ENCODE assay signal across 9 mouse cellular contexts in genomic region chr2:181307144-181307804, GRCm38 (mm10). TPM values are rescaled to one million over a fixed set of nuclear protein-coding genes. Genes with fewer than 3 reads are reported as not detected.
DNase-seq lines count a peak whose midpoint lies in the region; ATAC-seq and TF ChIP-seq lines count a peak whose summit lies in the region.
"Had no signal": no experiment of that assay in that cellular context is flagged by ENCODE, and none has a peak within 500 bp of the region (broad histone marks: within the 10 kb centered on the region; RNA-seq: fewer than 3 reads in every experiment).

No protein-coding gene starts in this region.

- ATAC-seq in liver, embryonic 12.5 days = no peak
- ATAC-seq in forebrain, postnatal 0 days = peak; percentile 92
- ATAC-seq in kidney, embryonic 14.5 days (ENCODE audit: low FRiP score, low TSS enrichment) = peak; percentile 46
- no peak for ATAC-seq in liver, postnatal 0 days
- ATAC-seq in neural tube, embryonic 14.5 days (ENCODE audit: low read depth) = peak; percentile 66; the same call in 1 of the 2 replicates

- no peak overlapping the region for H3K4me2 ChIP-seq in liver, embryonic 12.5 days
- H3K4me2 ChIP-seq in forebrain, postnatal 0 days (ENCODE audit: low read depth) = no peak overlapping the region
- peak overlapping the region; percentile 15; the same call in 1 of the 2 replicates for H3K4me2 ChIP-seq in kidney, embryonic 14.5 days (replicated peaks; ENCODE audit: low read depth, low read length)
- no peak overlapping the region for H3K4me2 ChIP-seq in liver, postnatal 0 days (ENCODE audit: low read depth, low read length)
- no peak overlapping the region for H3K4me2 ChIP-seq in neural tube, embryonic 14.5 days (ENCODE audit: low read depth, low read length)
- H3K4me2 ChIP-seq: liver, embryonic 15.5 days had no signal

- H3K9me3 ChIP-seq in liver, embryonic 12.5 days (replicated peaks) = no peaks in the 10 kb centered on the region
- H3K9me3 ChIP-seq in forebrain, postnatal 0 days (ENCODE audit: low read length) = no peaks in the 10 kb centered on the region
- H3K9me3 ChIP-seq in kidney, embryonic 14.5 days (ENCODE audit: control insufficient read depth, low read length) = no peaks in the 10 kb centered on the region
- H3K9me3 ChIP-seq in liver, postnatal 0 days (ENCODE audit: low read length) = no peaks in the 10 kb centered on the region
- H3K9me3 ChIP-seq in neural tube, embryonic 14.5 days (ENCODE audit: control insufficient read depth, low read length) = no peaks in the 10 kb centered on the region
- H3K9me3 ChIP-seq: liver, embryonic 15.5 days had no signal

- peak; percentile 26 for DNase-seq in liver
- peak; percentile 69 for DNase-seq in cerebellum, adult 9-11 months
- peak; percentile 85 for DNase-seq in forebrain, postnatal 0 days
- peak; percentile 43 for DNase-seq in liver, postnatal 0 days
- peak; percentile 51 to 69 for DNase-seq in thymus, postnatal 10 days (ENCODE audit: low spot score in 2 of 2)

- 11% methylated on average over 30 of the region's 30 CpGs for WGBS in liver, embryonic 12.5 days (ENCODE audit: insufficient replicate concordance)
- WGBS in forebrain, postnatal 0 days = 10% methylated on average over 30 of the region's 30 CpGs
- 10% methylated on average over 30 of the region's 30 CpGs for WGBS in kidney, embryonic 14.5 days
- WGBS in liver, postnatal 0 days (ENCODE audit: insufficient replicate concordance) = 15% methylated on average over 30 of the region's 30 CpGs
- 10% methylated on average over 30 of the region's 30 CpGs for WGBS in neural tube, embryonic 14.5 days

- no peak overlapping the region for H3K4me3 ChIP-seq in liver, embryonic 12.5 days
- no peak overlapping the region for H3K4me3 ChIP-seq in forebrain, postnatal 0 days (ENCODE audit: low read depth, low read length)
- no peak overlapping the region for H3K4me3 ChIP-seq in kidney, embryonic 14.5 days (ENCODE audit: low read length)
- no peak overlapping the region for H3K4me3 ChIP-seq in liver, postnatal 0 days (ENCODE audit: low read depth, low read length)
- H3K4me3 ChIP-seq in neural tube, embryonic 14.5 days (ENCODE audit: low read depth, low read length) = no peak overlapping the region
- H3K4me3 ChIP-seq: liver, embryonic 15.5 days had no signal

- H3K4me1 ChIP-seq in liver, embryonic 12.5 days = no peaks in the 10 kb centered on the region; the same call in 1 of the 2 replicates
- peaks cover 7% of the 10 kb centered on the region; the same call in 1 of the 2 replicates for H3K4me1 ChIP-seq in forebrain, postnatal 0 days (ENCODE audit: insufficient read depth)
- H3K4me1 ChIP-seq in kidney, embryonic 14.5 days (ENCODE audit: control insufficient read depth, insufficient read depth, low read length) = peaks cover 3% of the 10 kb centered on the region; the same call in 1 of the 2 replicates
- H3K4me1 ChIP-seq in liver, postnatal 0 days (ENCODE audit: insufficient read depth) = no peaks in the 10 kb centered on the region
- peaks cover 7% of the 10 kb centered on the region for H3K4me1 ChIP-seq in neural tube, embryonic 14.5 days (ENCODE audit: control insufficient read depth, insufficient read depth, low read length)
- H3K4me1 ChIP-seq: liver, embryonic 15.5 days had no signal

- H3K36me3 ChIP-seq in liver, embryonic 12.5 days = no peaks in the 10 kb centered on the region
- H3K36me3 ChIP-seq in forebrain, postnatal 0 days (ENCODE audit: insufficient read depth) = peaks cover 52% of the 10 kb centered on the region
- H3K36me3 ChIP-seq in kidney, embryonic 14.5 days (ENCODE audit: control insufficient read depth, insufficient read depth, low read length) = no peaks in the 10 kb centered on the region
- no peaks in the 10 kb centered on the region; the same call in 1 of the 2 replicates for H3K36me3 ChIP-seq in liver, postnatal 0 days (replicated peaks; ENCODE audit: insufficient read depth, low read length)
- peaks cover 33% of the 10 kb centered on the region for H3K36me3 ChIP-seq in neural tube, embryonic 14.5 days (ENCODE audit: control insufficient read depth, insufficient read depth, low read length)
- H3K36me3 ChIP-seq: liver, embryonic 15.5 days had no signal

- TF ChIP-seq EP300 in liver, postnatal 0 days (IDR thresholded peaks at IDR 0.05; ENCODE audit: low read depth) = no peak

- no peak overlapping the region for H3K27ac ChIP-seq in liver, embryonic 12.5 days
- H3K27ac ChIP-seq in forebrain, postnatal 0 days (ENCODE audit: low read depth, low read length) = no peak overlapping the region
- H3K27ac ChIP-seq in kidney, embryonic 14.5 days (ENCODE audit: low read depth, low read length) = no peak overlapping the region
- no peak overlapping the region for H3K27ac ChIP-seq in liver, postnatal 0 days (ENCODE audit: low read depth)
- H3K27ac ChIP-seq in neural tube, embryonic 14.5 days (ENCODE audit: low read depth, low read length) = no peak overlapping the region
- H3K27ac ChIP-seq: liver, embryonic 15.5 days had no signal

- H3K9ac ChIP-seq in liver, embryonic 12.5 days = no peak overlapping the region
- 0 out of 2 replicates have a peak overlapping the region, but pooled peaks have one; percentile 10 for H3K9ac ChIP-seq in forebrain, postnatal 0 days
- H3K9ac ChIP-seq in kidney, embryonic 14.5 days (ENCODE audit: low read depth, low read length) = no peak overlapping the region
- no peak overlapping the region for H3K9ac ChIP-seq in liver, postnatal 0 days (replicated peaks)
- H3K9ac ChIP-seq in neural tube, embryonic 14.5 days (replicated peaks; ENCODE audit: low read depth, low read length) = no peak overlapping the region
- H3K9ac ChIP-seq: liver, embryonic 15.5 days had no signal

- TF ChIP-seq CTCF in forebrain, postnatal 0 days (IDR thresholded peaks at IDR 0.05; ENCODE audit: low read depth) = peak; percentile 75
- peak; percentile 56 for TF ChIP-seq CTCF in liver, postnatal 0 days (IDR thresholded peaks at IDR 0.05; ENCODE audit: low read depth)

- peaks cover 63% of the 10 kb centered on the region for H3K27me3 ChIP-seq in liver, embryonic 12.5 days (replicated peaks)
- no peaks in the 10 kb centered on the region for H3K27me3 ChIP-seq in forebrain, postnatal 0 days (ENCODE audit: insufficient read depth, low read length)
- H3K27me3 ChIP-seq in kidney, embryonic 14.5 days (ENCODE audit: control insufficient read depth, insufficient read depth, low read length) = peaks cover 20% of the 10 kb centered on the region
- peaks cover 23% of the 10 kb centered on the region for H3K27me3 ChIP-seq in liver, postnatal 0 days (ENCODE audit: insufficient read depth, low read length)
- H3K27me3 ChIP-seq in neural tube, embryonic 14.5 days (ENCODE audit: control insufficient read depth, insufficient read depth, low read length) = no peaks in the 10 kb centered on the region

RNA-seq across cellular contexts. Expression of gene Stmn3, which starts 7.0 kb away (rescaled TPM):
- polyA plus RNA-seq in liver, embryonic 12.5 days (2016; fragmentation: Nextera tagmentation; extraction: Ambion mirVana) = 0.18 TPM in 1 of 2 replicates, not detected in the other
- total RNA-seq in forebrain, postnatal 0 days (2014; rRNA removed) = 1,247 and 1,493 TPM in 2 replicates
- polyA plus RNA-seq in forebrain, postnatal 0 days (2015; fragmentation: Nextera tagmentation; extraction: Ambion mirVana) = 1,714 and 1,956 TPM in 2 replicates
- 0.46 and 0.62 TPM in 2 replicates for polyA plus RNA-seq in kidney, embryonic 14.5 days (2014; fragmentation: Nextera tagmentation; extraction: Ambion mirVana)
- 0.19 TPM in 1 of 2 replicates, not detected in the other for polyA plus RNA-seq in liver, postnatal 0 days (2015; fragmentation: Nextera tagmentation; extraction: Ambion mirVana)
- 1,346 and 1,661 TPM in 2 replicates for polyA plus RNA-seq in neural tube, embryonic 14.5 days (2014; fragmentation: Nextera tagmentation; extraction: Ambion mirVana)

RNA-seq across cellular contexts. Expression of gene Rtel1, which starts 12.3 kb away (rescaled TPM):
- 39.8 and 40.4 TPM in 2 replicates for polyA plus RNA-seq in liver, embryonic 12.5 days (2016; fragmentation: Nextera tagmentation; extraction: Ambion mirVana)
- 42.8 and 64.4 TPM in 2 replicates for total RNA-seq in forebrain, postnatal 0 days (2014; rRNA removed)
- polyA plus RNA-seq in forebrain, postnatal 0 days (2015; fragmentation: Nextera tagmentation; extraction: Ambion mirVana) = 13.8 and 20.6 TPM in 2 replicates
- 40.0 and 59.2 TPM in 2 replicates for polyA plus RNA-seq in kidney, embryonic 14.5 days (2014; fragmentation: Nextera tagmentation; extraction: Ambion mirVana)
- 8.5 and 9.9 TPM in 2 replicates for polyA plus RNA-seq in liver, postnatal 0 days (2015; fragmentation: Nextera tagmentation; extraction: Ambion mirVana)
- 37.4 and 43.9 TPM in 2 replicates for polyA plus RNA-seq in neural tube, embryonic 14.5 days (2014; fragmentation: Nextera tagmentation; extraction: Ambion mirVana)

RNA-seq across cellular contexts. Expression of gene Gmeb2, which starts 19.4 kb away (rescaled TPM):
- 13.0 and 14.4 TPM in 2 replicates for polyA plus RNA-seq in liver, embryonic 12.5 days (2016; fragmentation: Nextera tagmentation; extraction: Ambion mirVana)
- 21.7 and 24.8 TPM in 2 replicates for total RNA-seq in forebrain, postnatal 0 days (2014; rRNA removed)
- 7.4 and 9.6 TPM in 2 replicates for polyA plus RNA-seq in forebrain, postnatal 0 days (2015; fragmentation: Nextera tagmentation; extraction: Ambion mirVana)
- polyA plus RNA-seq in kidney, embryonic 14.5 days (2014; fragmentation: Nextera tagmentation; extraction: Ambion mirVana) = 9.4 and 17.9 TPM in 2 replicates
- polyA plus RNA-seq in liver, postnatal 0 days (2015; fragmentation: Nextera tagmentation; extraction: Ambion mirVana) = 4.3 and 4.9 TPM in 2 replicates
- polyA plus RNA-seq in neural tube, embryonic 14.5 days (2014; fragmentation: Nextera tagmentation; extraction: Ambion mirVana) = 19.3 and 19.9 TPM in 2 replicates

RNA-seq across cellular contexts. Expression of gene Zgpat, which starts 57.5 kb away (rescaled TPM):
- 22.6 and 23.9 TPM in 2 replicates for polyA plus RNA-seq in liver, embryonic 12.5 days (2016; fragmentation: Nextera tagmentation; extraction: Ambion mirVana)
- total RNA-seq in forebrain, postnatal 0 days (2014; rRNA removed) = 93.3 and 99.0 TPM in 2 replicates
- 32.2 and 39.6 TPM in 2 replicates for polyA plus RNA-seq in forebrain, postnatal 0 days (2015; fragmentation: Nextera tagmentation; extraction: Ambion mirVana)
- 25.7 and 39.0 TPM in 2 replicates for polyA plus RNA-seq in kidney, embryonic 14.5 days (2014; fragmentation: Nextera tagmentation; extraction: Ambion mirVana)
- polyA plus RNA-seq in liver, postnatal 0 days (2015; fragmentation: Nextera tagmentation; extraction: Ambion mirVana) = 7.7 and 9.4 TPM in 2 replicates
- polyA plus RNA-seq in neural tube, embryonic 14.5 days (2014; fragmentation: Nextera tagmentation; extraction: Ambion mirVana) = 59.3 and 67.7 TPM in 2 replicates

RNA-seq across cellular contexts. Expression of gene Arfrp1, which starts 57.9 kb away (rescaled TPM):
- polyA plus RNA-seq in liver, embryonic 12.5 days (2016; fragmentation: Nextera tagmentation; extraction: Ambion mirVana) = 34.4 and 36.7 TPM in 2 replicates
- total RNA-seq in forebrain, postnatal 0 days (2014; rRNA removed) = 24.0 and 27.9 TPM in 2 replicates
- polyA plus RNA-seq in forebrain, postnatal 0 days (2015; fragmentation: Nextera tagmentation; extraction: Ambion mirVana) = 60.9 and 73.0 TPM in 2 replicates
- 51.5 and 53.9 TPM in 2 replicates for polyA plus RNA-seq in kidney, embryonic 14.5 days (2014; fragmentation: Nextera tagmentation; extraction: Ambion mirVana)
- 17.9 and 19.4 TPM in 2 replicates for polyA plus RNA-seq in liver, postnatal 0 days (2015; fragmentation: Nextera tagmentation; extraction: Ambion mirVana)
- 57.8 and 66.0 TPM in 2 replicates for polyA plus RNA-seq in neural tube, embryonic 14.5 days (2014; fragmentation: Nextera tagmentation; extraction: Ambion mirVana)

Comparison
In these comparisons a context has a peak if more than half of its experiments do, and no peak if none do; other contexts are left out.
1. DNase-seq: peak in every context shown above with its lines; median percentile 85 in forebrain, postnatal 0 days; 69 in cerebellum, adult 9-11 months; 60 in thymus, postnatal 10 days; 43 in liver, postnatal 0 days; 26 in liver.
2. ATAC-seq: peak in forebrain, postnatal 0 days (single experiment), kidney, embryonic 14.5 days (single experiment) and neural tube, embryonic 14.5 days (single experiment); none in liver, embryonic 12.5 days (single experiment) and liver, postnatal 0 days (single experiment).
3. RNA of gene Stmn3, which starts 7.0 kb away (polyA plus RNA-seq): 1,714 to 1,956 TPM in forebrain, postnatal 0 days and 1,346 to 1,661 TPM in neural tube, embryonic 14.5 days; 0.46 to 0.62 TPM in kidney, embryonic 14.5 days, 0.18 TPM in liver, embryonic 12.5 days and 0.19 TPM in liver, postnatal 0 days; every median in the first group is over 100 times any median in the second.